Mouse (Mus musculus) yolk sac, embryonic 10.5 days (tissue): Measurements from ENCODE around the gene Dgkg.

Experiments used
- DNase-seq: peaks from one replicate; pipeline ENCODE4 v3.0.0-alpha.2; 2017; ENCODE audit warnings: low spot score

Gene Dgkg

GRCm38 (mm10) chr16:22656533-22657444 is at the start of gene Dgkg:
Gene Dgkg (minus strand): TSS chr16:22657221.
- no peak for DNase-seq

GRCm38 (mm10) chr16:22704946-22705345 is 47.9 kb upstream of the Dgkg start:
- DNase-seq = no peak

GRCm38 (mm10) chr16:22704136-22704535 is 47.1 kb upstream of the Dgkg start:
- no peak for DNase-seq

- no peak for DNase-seq
These were observed 42.1 kb upstream of the Dgkg start for GRCm38 (mm10) chr16:22698846-22699760.

- DNase-seq = no peak
These were observed 41.1 kb upstream of the Dgkg start for GRCm38 (mm10) chr16:22698101-22698500.

- no peak for DNase-seq
These were observed 32.6 kb upstream of the Dgkg start for GRCm38 (mm10) chr16:22689622-22690021.

- DNase-seq = no peak
These were observed 30.8 kb upstream of the Dgkg start for GRCm38 (mm10) chr16:22687711-22688230.

GRCm38 (mm10) chr16:22683605-22684004 is 26.6 kb upstream of the Dgkg start:
- DNase-seq = no peak

GRCm38 (mm10) chr16:22682727-22683126 is 25.7 kb upstream of the Dgkg start:
- DNase-seq = no peak

GRCm38 (mm10) chr16:22679641-22680040 is 22.6 kb upstream of the Dgkg start:
- no peak for DNase-seq

GRCm38 (mm10) chr16:22674636-22675035 is 17.6 kb upstream of the Dgkg start:
- no peak for DNase-seq

- DNase-seq = no peak
These were observed 17.1 kb upstream of the Dgkg start for GRCm38 (mm10) chr16:22674164-22674563.

- no peak for DNase-seq
These were observed 7.0 kb upstream of the Dgkg start for GRCm38 (mm10) chr16:22664033-22664432.

GRCm38 (mm10) chr16:22663136-22663535 is 6.1 kb upstream of the Dgkg start:
- peak; percentile 59 for DNase-seq

GRCm38 (mm10) chr16:22661076-22661475 is 4.1 kb upstream of the Dgkg start:
- no peak for DNase-seq

- no peak for DNase-seq
These were observed 1.1 kb upstream of the Dgkg start for GRCm38 (mm10) chr16:22657874-22658789.

- DNase-seq = no peak
These were observed 1.2 kb downstream of the Dgkg start for GRCm38 (mm10) chr16:22655812-22656211.

GRCm38 (mm10) chr16:22655223-22655622 is 1.8 kb downstream of the Dgkg start:
- no peak for DNase-seq

- DNase-seq = no peak
These were observed 2.6 kb downstream of the Dgkg start for GRCm38 (mm10) chr16:22654477-22654835.

GRCm38 (mm10) chr16:22653817-22654476 is 3.1 kb downstream of the Dgkg start:
- no peak for DNase-seq

- DNase-seq = no peak
These were observed 5.8 kb downstream of the Dgkg start for GRCm38 (mm10) chr16:22651244-22651643.
